Mouse (Mus musculus) G1E (cell line): ENCODE data around the gene Dcaf5. TPM values are rescaled to one million over a fixed set of nuclear protein-coding genes. Genes with fewer than 3 reads are reported as not detected.
"Not testable (repeated sequence)": the region's sequence is repeated elsewhere in the genome, so short reads cannot be mapped to it uniquely, and the experiment has no call there.

Experiments
- ATAC-seq: 2 replicates; pipeline ENCODE4 v1.8.0; 2016; ENCODE audit warnings: mild to moderate bottlenecking; ENCODE audit not compliant: insufficient number of reproducible peaks, poor library complexity, low FRiP score, severe bottlenecking; ENCODE audit errors: extremely low read depth
- DNase-seq: peaks from one replicate; pipeline ENCODE4 v3.0.0; 2012; ENCODE audit warnings: low spot score
- H3K27me3 ChIP-seq: 2 replicates; pipeline ENCODE4 v1.6.1; 2012; ENCODE audit warnings: mild to moderate bottlenecking, low read length, inconsistent platforms; ENCODE audit not compliant: insufficient read depth
- H3K36me3 ChIP-seq: replicated peaks from 2 replicates; pipeline ENCODE3; 2012; ENCODE audit warnings: mild to moderate bottlenecking, inconsistent platforms
- H3K4me1 ChIP-seq: 2 replicates; pipeline ENCODE4 v1.6.1; 2012; ENCODE audit warnings: low read depth, low read length, inconsistent platforms, mixed read lengths; ENCODE audit not compliant: insufficient read depth
- H3K4me3 ChIP-seq: 2 replicates; pipeline ENCODE4 v1.5.1; 2012; ENCODE audit warnings: low read depth, mild to moderate bottlenecking, inconsistent platforms, low read length, moderate library complexity, mixed read lengths
- H3K9me3 ChIP-seq: replicated peaks from 2 replicates; pipeline ENCODE4 v1.6.1; 2012; ENCODE audit warnings: inconsistent platforms
- CTCF ChIP-seq: IDR thresholded peaks from 2 replicates; pipeline ENCODE4 v1.5.1; 2012; ENCODE audit warnings: low read depth, low read length, inconsistent platforms, mixed read lengths
- GATA1 ChIP-seq: IDR thresholded peaks from 2 replicates; pipeline ENCODE4 v1.6.1; 2012; ENCODE audit warnings: borderline replicate concordance, low read length, inconsistent platforms, mixed read lengths
- GATA2 ChIP-seq: IDR thresholded peaks from 2 replicates; pipeline ENCODE4 v1.6.1; 2012; ENCODE audit warnings: low read depth, low read length, inconsistent platforms, borderline replicate concordance
- POLR2AphosphoS5 ChIP-seq: IDR thresholded peaks from 2 replicates; pipeline ENCODE4 v1.6.1; 2012; ENCODE audit warnings: low read depth, low read length, inconsistent platforms; ENCODE audit not compliant: insufficient replicate concordance
- TAL1 ChIP-seq: conservative IDR thresholded peaks from 2 replicates; pipeline ENCODE4 v1.6.1; 2012; ENCODE audit warnings: low read depth, low read length, inconsistent platforms, mixed read lengths
- polyA plus RNA-seq: library from polyadenylated mRNA; stranded (reverse); fragments of >175 nt; gene quantifications from 2 replicates; pipeline ENCODE4 v1.2.3, GENCODE M21; 2012
- total RNA-seq, 2 experiments: library from RNA; stranded (forward) in 1 of 2; stranded (reverse) in 1 of 2; fragments of 200-1000 nt in 1 of 2; fragments of >200 nt in 1 of 2; fragmentation: Nextera tagmentation in 1 of 2; gene quantifications; 2 replicates each; pipeline ENCODE4 v1.2.3; 2014 to 2017

Dcaf5 gene
- total and polyA plus RNA-seq, 3 experiments: 25.6 to 47.2 (median 26.7) TPM

- ATAC-seq: no peak
- peaks cover 14% of the 10 kb centered on the region for H3K4me1 ChIP-seq
- peaks cover 5% of the 10 kb centered on the region; the same call in 1 of the 2 replicates for H3K9me3 ChIP-seq
- TF ChIP-seq GATA2 (no peak), GATA1 (no peak), CTCF (no peak), TAL1 (no peak), POLR2AphosphoS5 (no peak)
- peaks cover 7% of the 10 kb centered on the region for H3K27me3 ChIP-seq
- H3K36me3 ChIP-seq: peaks cover 4% of the 10 kb centered on the region
- peak overlapping the region; percentile 91 for H3K4me3 ChIP-seq
- no peak for DNase-seq
Measured at GRCm38 (mm10) chr12:80463666-80464269, 27.4 kb upstream of the Dcaf5 start.

GRCm38 (mm10) chr12:80462942-80463651 is 26.7 kb upstream of the Dcaf5 start, which contains the start of gene Exd2:
TSS of gene Exd2 (plus strand) at chr12:80463095.
- H3K4me3 ChIP-seq: peak within 1 kb of the TSS; percentile 91
- DNase-seq (peak; percentile 97), ATAC-seq (peak; percentile 90)
- H3K36me3 ChIP-seq: peaks cover 4% of the 10 kb centered on the region
- peaks cover 14% of the 10 kb centered on the region for H3K4me1 ChIP-seq
- peaks cover 10% of the 10 kb centered on the region for H3K27me3 ChIP-seq
- peaks cover 5% of the 10 kb centered on the region; the same call in 1 of the 2 replicates for H3K9me3 ChIP-seq
- TF ChIP-seq TAL1 (no peak), GATA2 (no peak), CTCF (no peak), POLR2AphosphoS5 (0 out of 2 replicates have a peak, but pooled peaks have one; percentile 51)

- not testable (repeated sequence) for DNase-seq, H3K36me3 ChIP-seq, H3K27me3 ChIP-seq, H3K9me3 ChIP-seq, ATAC-seq
- H3K4me3 ChIP-seq: peak overlapping the region; percentile 91
- H3K4me1 ChIP-seq: peaks cover 14% of the 10 kb centered on the region
Measured at GRCm38 (mm10) chr12:80462292-80462896, 26.0 kb upstream of the Dcaf5 start.

GRCm38 (mm10) chr12:80458033-80458432 is 21.6 kb upstream of the Dcaf5 start:
- peaks cover 5% of the 10 kb centered on the region; the same call in 1 of the 2 replicates for H3K9me3 ChIP-seq
- peaks cover 3% of the 10 kb centered on the region for H3K4me1 ChIP-seq
- H3K4me3 ChIP-seq: no peak overlapping the region
- no peak for DNase-seq
- TF ChIP-seq CTCF (no peak), TAL1 (no peak), GATA1 (no peak), POLR2AphosphoS5 (no peak), GATA2 (no peak)
- no peaks in the 10 kb centered on the region for H3K36me3 ChIP-seq
- H3K27me3 ChIP-seq: peaks cover 16% of the 10 kb centered on the region
- no peak for ATAC-seq

- Histone ChIP-seq H3K4me3 (no peak overlapping the region), H3K27me3 (peaks cover 27% of the 10 kb centered on the region), H3K36me3 (no peaks in the 10 kb centered on the region), H3K9me3 (no peaks in the 10 kb centered on the region), H3K4me1 (no peaks in the 10 kb centered on the region)
- no peak for TF ChIP-seq CTCF
- no peak for TF ChIP-seq GATA2
- TF ChIP-seq TAL1: no peak
- no peak for TF ChIP-seq GATA1
- TF ChIP-seq POLR2AphosphoS5: no peak
- ATAC-seq: no peak
- DNase-seq: no peak
Measured at GRCm38 (mm10) chr12:80453506-80453905, 17.1 kb upstream of the Dcaf5 start.

- no peaks in the 10 kb centered on the region for H3K36me3 ChIP-seq
- H3K9me3 ChIP-seq: no peaks in the 10 kb centered on the region
- H3K4me3 ChIP-seq: no peak overlapping the region
- DNase-seq: no peak
- H3K4me1 ChIP-seq: no peaks in the 10 kb centered on the region
- peaks cover 29% of the 10 kb centered on the region for H3K27me3 ChIP-seq
- no peak for ATAC-seq
- TF ChIP-seq GATA1 (no peak), GATA2 (no peak)
Measured at GRCm38 (mm10) chr12:80444525-80445109, 8.2 kb upstream of the Dcaf5 start.
